Mouse (Mus musculus): ENCODE measurements around the gene Apoa2. TPM values are rescaled to one million over a fixed set of nuclear protein-coding genes. Genes with fewer than 3 reads are reported as not detected.

The Apoa2 gene
- polyA plus RNA-seq, 2 experiments = 2,859 to 5,173 TPM

DNA sequence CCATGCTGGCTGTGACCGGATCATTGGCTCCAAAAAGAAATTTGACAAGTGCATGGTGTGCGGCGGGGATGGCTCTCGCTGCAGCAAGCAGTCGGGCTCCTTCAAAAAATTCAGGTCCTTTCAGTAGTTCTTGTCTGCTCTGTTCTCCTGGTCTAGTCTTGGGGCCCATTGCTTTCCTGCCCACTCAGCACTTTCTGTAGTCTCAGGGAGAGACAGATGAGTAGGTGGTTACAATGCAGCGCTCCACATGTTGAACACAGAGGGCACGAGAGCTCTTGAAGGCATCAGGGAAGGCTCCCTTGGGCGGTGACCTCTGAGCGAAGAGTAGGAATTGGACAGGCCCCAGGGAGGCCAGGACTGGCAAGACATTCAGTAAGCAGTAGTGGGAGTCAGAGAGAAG is 32.9 kb downstream of the Apoa2 start:
- H3K9me3 ChIP-seq (ENCODE audit: control insufficient read depth, low read length) = no peaks in the 10 kb centered on the region
- 62% methylated on average over 9 of the region's 9 CpGs for WGBS (ENCODE audit: insufficient replicate concordance)
- no peaks in the 10 kb centered on the region for H3K36me3 ChIP-seq (replicated peaks; ENCODE audit: control insufficient read depth, insufficient read depth, low read depth)
- no peak for TF ChIP-seq CTCF (IDR thresholded peaks at IDR 0.05; ENCODE audit: low read depth)
- TF ChIP-seq EP300 (IDR thresholded peaks at IDR 0.05; ENCODE audit: low read depth) = no peak
- peaks cover 0 to 15% of the 10 kb centered on the region in 2 experiments; a peak in 2 of 4 replicates for H3K4me1 ChIP-seq (replicated peaks; ENCODE audit: control insufficient read depth in 2 of 2, insufficient read depth in 2 of 2, low read length in 1 of 2)
- H3K27me3 ChIP-seq (ENCODE audit: control insufficient read depth, insufficient read depth, low read length) = peaks cover 10% of the 10 kb centered on the region
- ATAC-seq (ENCODE audit: insufficient read depth) (no peak), DNase-seq (ENCODE audit: low read depth in 3 of 3, low spot score in 3 of 3) (no peak)
- no peak overlapping the region for H3K27ac ChIP-seq
- no peak overlapping the region for H3K4me3 ChIP-seq (ENCODE audit: insufficient read depth in 1 of 2, low read depth in 2 of 2, low read length in 2 of 2)
- H3K9ac ChIP-seq (replicated peaks) = no peak overlapping the region
- no peak overlapping the region for H3K4me2 ChIP-seq (ENCODE audit: low read depth)

DNA sequence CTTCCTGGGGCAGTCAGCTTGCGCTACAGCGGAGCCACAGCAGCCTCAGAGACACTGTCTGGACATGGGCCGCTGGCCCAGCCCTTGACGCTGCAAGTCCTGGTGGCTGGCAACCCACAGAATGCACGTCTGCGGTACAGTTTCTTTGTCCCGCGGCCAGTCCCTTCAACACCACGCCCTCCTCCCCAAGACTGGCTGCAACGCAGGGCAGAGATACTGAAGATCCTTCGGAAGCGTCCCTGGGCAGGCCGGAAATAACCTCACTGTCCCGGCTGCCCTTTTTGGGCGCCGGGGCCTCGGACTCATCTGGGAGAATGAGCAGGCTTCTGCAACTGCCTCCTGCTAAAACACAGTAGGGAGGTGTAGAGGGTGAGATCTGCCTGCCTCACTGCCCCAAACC is 34.1 kb downstream of the Apoa2 start:
- H3K4me3 ChIP-seq (ENCODE audit: insufficient read depth in 1 of 2, low read depth in 2 of 2, low read length in 2 of 2) = no peak overlapping the region
- 58% methylated on average over 17 of the region's 17 CpGs for WGBS (ENCODE audit: insufficient replicate concordance)

DNA sequence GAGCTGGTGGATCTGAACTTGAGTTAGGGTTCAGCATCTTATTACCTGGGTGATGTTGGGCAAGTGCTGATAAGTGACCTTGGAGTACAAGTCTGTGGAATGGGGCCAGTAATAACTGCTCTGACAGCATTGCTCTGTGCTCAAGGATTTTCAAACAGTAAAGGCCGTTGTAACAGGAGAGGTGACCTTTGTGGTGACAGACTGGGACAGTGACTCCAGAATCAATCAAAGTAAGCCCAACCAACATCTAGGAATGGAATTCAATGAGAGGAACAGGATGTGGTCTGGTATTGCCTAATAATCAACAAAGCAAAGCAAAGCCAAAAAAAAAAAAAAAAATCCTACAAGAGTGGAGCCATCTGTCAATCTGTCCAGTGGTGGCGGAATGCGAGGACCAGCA is 35.5 kb downstream of the Apoa2 start:
- H3K27ac ChIP-seq = no peak overlapping the region
- H3K4me3 ChIP-seq (ENCODE audit: insufficient read depth in 1 of 2, low read depth in 2 of 2, low read length in 2 of 2) = no peak overlapping the region
- H3K9me3 ChIP-seq (ENCODE audit: control insufficient read depth, low read length) = no peaks in the 10 kb centered on the region
- 30% methylated on average over 3 of the region's 3 CpGs for WGBS (ENCODE audit: insufficient replicate concordance)
- H3K4me1 ChIP-seq (replicated peaks; ENCODE audit: control insufficient read depth in 2 of 2, insufficient read depth in 2 of 2, low read length in 1 of 2) = peaks cover 0 to 16% of the 10 kb centered on the region in 2 experiments; a peak in 2 of 4 replicates
- peaks cover 7% of the 10 kb centered on the region for H3K27me3 ChIP-seq (ENCODE audit: control insufficient read depth, insufficient read depth, low read length)
- H3K36me3 ChIP-seq (replicated peaks; ENCODE audit: control insufficient read depth, insufficient read depth, low read depth) = no peaks in the 10 kb centered on the region
- ATAC-seq (ENCODE audit: insufficient read depth) (no peak), DNase-seq (ENCODE audit: low read depth in 3 of 3, low spot score in 3 of 3) (no peak)
- TF ChIP-seq CTCF (IDR thresholded peaks at IDR 0.05; ENCODE audit: low read depth) = no peak
- H3K9ac ChIP-seq (replicated peaks) = no peak overlapping the region
- no peak overlapping the region for H3K4me2 ChIP-seq (ENCODE audit: low read depth)

More for the DNA sequence above, 34.1 kb downstream of the Apoa2 start:
- TF ChIP-seq EP300 (IDR thresholded peaks at IDR 0.05; ENCODE audit: low read depth) (no peak), CTCF (IDR thresholded peaks at IDR 0.05; ENCODE audit: low read depth) (no peak)
- H3K9me3 ChIP-seq (ENCODE audit: control insufficient read depth, low read length) = no peaks in the 10 kb centered on the region
- H3K4me2 ChIP-seq (ENCODE audit: low read depth) = no peak overlapping the region
- no peaks in the 10 kb centered on the region for H3K36me3 ChIP-seq (replicated peaks; ENCODE audit: control insufficient read depth, insufficient read depth, low read depth)
- H3K4me1 ChIP-seq (replicated peaks; ENCODE audit: control insufficient read depth in 2 of 2, insufficient read depth in 2 of 2, low read length in 1 of 2) = peaks cover 0 to 16% of the 10 kb centered on the region in 2 experiments; a peak in 2 of 4 replicates
- ATAC-seq (ENCODE audit: insufficient read depth) (no peak), DNase-seq (ENCODE audit: low read depth in 3 of 3, low spot score in 3 of 3) (no peak)
- peaks cover 7% of the 10 kb centered on the region for H3K27me3 ChIP-seq (ENCODE audit: control insufficient read depth, insufficient read depth, low read length)
- no peak overlapping the region; the same call in 1 of the 2 replicates for H3K9ac ChIP-seq (replicated peaks)
- no peak overlapping the region for H3K27ac ChIP-seq

DNA sequence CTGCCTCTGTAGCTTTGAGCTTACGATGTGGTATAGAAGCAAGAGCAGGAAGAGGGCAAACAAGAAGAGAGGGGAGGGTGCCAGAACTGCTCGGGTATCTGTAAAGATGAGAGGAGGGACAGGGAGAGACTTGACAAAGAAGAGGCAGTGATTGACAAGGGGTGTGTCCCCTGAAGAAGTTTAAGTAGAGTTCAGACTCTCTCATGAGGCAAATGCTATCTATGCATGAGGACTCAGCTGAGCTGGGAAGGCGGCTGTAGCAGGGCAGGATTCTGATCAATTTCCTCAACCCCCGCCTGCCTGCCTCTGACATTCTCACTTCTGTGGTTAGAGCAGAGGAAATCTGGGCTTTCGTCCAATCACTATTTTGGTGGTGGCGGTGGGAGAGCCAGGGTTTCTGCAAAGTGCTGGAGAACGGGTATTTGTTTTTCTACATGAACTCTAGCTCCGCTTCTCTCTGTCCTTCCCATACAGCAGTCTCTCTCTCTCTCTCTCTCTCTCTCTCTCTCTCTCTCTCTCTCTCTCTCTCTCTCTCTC is 37.8 kb downstream of the Apoa2 start:
- Histone ChIP-seq H3K9me3 (ENCODE audit: control insufficient read depth, low read length) (no peaks in the 10 kb centered on the region), H3K4me1 (replicated peaks; ENCODE audit: control insufficient read depth in 2 of 2, insufficient read depth in 2 of 2, low read length in 1 of 2) (peaks cover 0 to 19% of the 10 kb centered on the region in 2 experiments; a peak in 2 of 4 replicates), H3K27ac (no peak overlapping the region), H3K27me3 (ENCODE audit: control insufficient read depth, insufficient read depth, low read length) (peaks cover 7% of the 10 kb centered on the region), H3K4me2 (ENCODE audit: low read depth) (peak overlapping the region; percentile 8), H3K4me3 (ENCODE audit: insufficient read depth in 1 of 2, low read depth in 2 of 2, low read length in 2 of 2) (no peak overlapping the region), H3K9ac (replicated peaks) (no peak overlapping the region), H3K36me3 (replicated peaks; ENCODE audit: control insufficient read depth, insufficient read depth, low read depth) (no peaks in the 10 kb centered on the region)
- TF ChIP-seq CTCF (IDR thresholded peaks at IDR 0.05; ENCODE audit: low read depth) (no peak), EP300 (IDR thresholded peaks at IDR 0.05; ENCODE audit: low read depth) (no peak)
- no peak for ATAC-seq (ENCODE audit: insufficient read depth)
- no peak for DNase-seq (ENCODE audit: low read depth in 3 of 3, low spot score in 3 of 3)
- 3% methylated on average over 8 of the region's 8 CpGs for WGBS (ENCODE audit: insufficient replicate concordance)

DNA sequence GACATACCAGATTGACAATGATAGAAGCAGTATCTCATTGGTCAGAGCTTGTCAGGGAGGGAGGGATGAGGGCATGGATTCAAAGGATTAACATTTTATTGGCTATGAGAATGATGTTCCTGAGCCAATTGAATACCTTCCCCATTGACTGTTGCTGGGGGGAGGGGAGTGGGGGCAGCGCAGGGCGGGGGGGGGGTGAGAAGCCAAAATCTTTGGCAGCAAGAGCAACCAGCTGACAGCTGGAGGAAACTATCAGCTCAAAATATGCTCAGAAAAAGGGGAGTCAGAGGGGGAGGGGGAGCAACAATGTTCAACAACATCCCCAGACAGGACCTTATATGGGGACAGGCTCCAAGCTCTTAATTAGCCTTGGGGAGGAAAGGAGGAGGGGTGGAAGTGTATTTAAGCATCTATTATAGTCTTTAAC is 38.3 kb downstream of the Apoa2 start:
- no peak overlapping the region for H3K27ac ChIP-seq
- no peak for DNase-seq (ENCODE audit: low read depth in 3 of 3, low spot score in 3 of 3)
- H3K9ac ChIP-seq (replicated peaks) = no peak overlapping the region
- H3K4me1 ChIP-seq (replicated peaks; ENCODE audit: control insufficient read depth in 2 of 2, insufficient read depth in 2 of 2, low read length in 1 of 2) = peaks cover 0 to 19% of the 10 kb centered on the region in 2 experiments; a peak in 2 of 4 replicates
- no peaks in the 10 kb centered on the region for H3K9me3 ChIP-seq (ENCODE audit: control insufficient read depth, low read length)
- no peak for ATAC-seq (ENCODE audit: insufficient read depth)
- H3K4me3 ChIP-seq (ENCODE audit: insufficient read depth in 1 of 2, low read depth in 2 of 2, low read length in 2 of 2) = no peak overlapping the region
- H3K4me2 ChIP-seq (ENCODE audit: low read depth) = no peak overlapping the region
- TF ChIP-seq EP300 (IDR thresholded peaks at IDR 0.05; ENCODE audit: low read depth) (no peak), CTCF (IDR thresholded peaks at IDR 0.05; ENCODE audit: low read depth) (no peak)
- peaks cover 7% of the 10 kb centered on the region for H3K27me3 ChIP-seq (ENCODE audit: control insufficient read depth, insufficient read depth, low read length)
- no peaks in the 10 kb centered on the region for H3K36me3 ChIP-seq (replicated peaks; ENCODE audit: control insufficient read depth, insufficient read depth, low read depth)
- WGBS (ENCODE audit: insufficient replicate concordance) = 10% methylated on average over 2 of the region's 2 CpGs
